Mouse (Mus musculus) intestine, embryonic 16.5 days (tissue): ENCODE data around the gene Srbd1. TPM values are rescaled to one million over a fixed set of nuclear protein-coding genes. Genes with fewer than 3 reads are reported as not detected.

Experiments used
- polyA plus RNA-seq: library from polyadenylated mRNA; unstranded; fragments of >200 nt; fragmentation: Nextera tagmentation; extraction: Ambion mirVana; gene quantifications from 2 replicates; pipeline ENCODE4 v1.2.1, GENCODE M21; 2015

Srbd1 gene
- polyA plus RNA-seq, 1 experiment from 2014 or later: 13.3 TPM

Other genes starting within 250 kb of the Srbd1 start
- gene Prkce, start 22.6 kb upstream of the Srbd1 start, polyA plus RNA-seq: 5.0 TPM in 2 replicates